Mouse (Mus musculus): Measurements from ENCODE around the gene Tmprss11e. TPM values are rescaled to one million over a fixed set of nuclear protein-coding genes. Genes with fewer than 3 reads are reported as not detected.

The Tmprss11e gene
- 0.11 TPM for polyA plus RNA-seq (2017; shearing (Covaris generic))

GRCm38 (mm10) chr5:86745715-86746114 lies at the start of gene Tmprss11e:
Gene Tmprss11e, minus strand, starts transcription at chr5:86745815.

GRCm38 (mm10) chr5:86676262-86676661 lies 69.4 kb downstream of the Tmprss11e start, which contains the start of gene Tmprss11b:
Gene Tmprss11b, minus strand, starts transcription at chr5:86676362.

Other genes with a start within 250 kb of the Tmprss11e start
- not detected for gene Tmprss11g, start 227.2 kb downstream of the Tmprss11e start, polyA plus RNA-seq (2017; shearing (Covaris generic))
- gene Tmprss11f, start 113.4 kb downstream of the Tmprss11e start, polyA plus RNA-seq (2017; shearing (Covaris generic)): not detected
- gene Tmprss11b, start 69.5 kb downstream of the Tmprss11e start, polyA plus RNA-seq (2017; shearing (Covaris generic)): not detected
- 198 TPM for gene Ythdc1, start 58.4 kb upstream of the Tmprss11e start, polyA plus RNA-seq (2017; shearing (Covaris generic))
- not detected for gene Ugt2b34, start 161.1 kb upstream of the Tmprss11e start, polyA plus RNA-seq (2017; shearing (Covaris generic))
- gene Ugt2b1, start 180.7 kb upstream of the Tmprss11e start, polyA plus RNA-seq (2017; shearing (Covaris generic)): 0.19 TPM

All from effector memory CD4-positive, alpha-beta T cell, adult 5 months (primary cell).